Comparison of ENCODE assay signal across 23 mouse cellular contexts in genomic region chr17:87549568-87549967, GRCm38 (mm10).
A peak's percentile ranks its signal among the peaks of the same experiment; 100 is the strongest.
DNase-seq lines count a peak whose midpoint lies in the region; ATAC-seq and TF ChIP-seq lines count a peak whose summit lies in the region.
"Had no signal": no experiment of that assay in that cellular context is flagged by ENCODE, and none has a peak within 500 bp of the region (broad histone marks: within the 10 kb centered on the region; RNA-seq: fewer than 3 reads in every experiment).

No protein-coding gene starts in this region.

- no peak overlapping the region for H3K4me3 ChIP-seq in gastrocnemius, adult 2 months
- no peak overlapping the region for H3K4me3 ChIP-seq in kidney, embryonic 16.5 days (ENCODE audit: low read length)
- no peak overlapping the region for H3K4me3 ChIP-seq in limb, embryonic 13.5 days
- H3K4me3 ChIP-seq: embryonic facial prominence, embryonic 13.5 days; forebrain, embryonic 12.5 days; heart, embryonic 10.5 days; hindbrain, embryonic 10.5 days; intestine, embryonic 15.5 days had no signal

- H3K36me3 ChIP-seq in kidney, embryonic 16.5 days (ENCODE audit: insufficient read depth, low read length): no peaks in the 10 kb centered on the region
- H3K36me3 ChIP-seq in limb, embryonic 13.5 days: no peaks in the 10 kb centered on the region
- H3K36me3 ChIP-seq: embryonic facial prominence, embryonic 13.5 days; forebrain, embryonic 12.5 days; G1E; heart, embryonic 10.5 days; hindbrain, embryonic 10.5 days; intestine, embryonic 15.5 days had no signal

- peak overlapping the region; percentile 94 for H3K27ac ChIP-seq in gastrocnemius, adult 2 months
- H3K27ac ChIP-seq in kidney, embryonic 16.5 days (ENCODE audit: low read length): 0 out of 2 replicates have a peak overlapping the region, but pooled peaks have one; percentile 44
- H3K27ac ChIP-seq in limb, embryonic 13.5 days: no peak overlapping the region
- H3K27ac ChIP-seq: embryonic facial prominence, embryonic 13.5 days; forebrain, embryonic 12.5 days; hindbrain, embryonic 10.5 days; hindbrain, embryonic 14.5 days; intestine, embryonic 15.5 days had no signal

- 47% methylated on average over 6 of the region's 6 CpGs for WGBS in kidney, embryonic 16.5 days
- 67% methylated on average over 6 of the region's 6 CpGs for WGBS in limb, embryonic 13.5 days

- H3K4me1 ChIP-seq in kidney, embryonic 16.5 days (ENCODE audit: insufficient read depth, low read length): peaks cover 6% of the 10 kb centered on the region; the same call in 1 of the 2 replicates
- peaks cover 6% of the 10 kb centered on the region for H3K4me1 ChIP-seq in limb, embryonic 13.5 days
- H3K4me1 ChIP-seq: embryonic facial prominence, embryonic 13.5 days; forebrain, embryonic 12.5 days had no signal

- H3K4me2 ChIP-seq in kidney, embryonic 16.5 days (replicated peaks; ENCODE audit: low read depth, low read length): no peak overlapping the region
- no peak overlapping the region for H3K4me2 ChIP-seq in limb, embryonic 13.5 days (replicated peaks)
- H3K4me2 ChIP-seq: embryonic facial prominence, embryonic 13.5 days; forebrain, embryonic 12.5 days; hindbrain, embryonic 14.5 days; intestine, embryonic 15.5 days had no signal

- no peak for TF ChIP-seq CTCF in gastrocnemius, adult 2 months (IDR thresholded peaks at IDR 0.05)

- peak; percentile 46 to 85 for DNase-seq in adrenal gland, adult (ENCODE audit: inconsistent age in 2 of 2, low spot score in 1 of 2)
- no peak for DNase-seq in adrenal gland, postnatal 25 days
- peak; percentile 80 for DNase-seq in gastrocnemius, adult 2 months
- DNase-seq in gastrocnemius, postnatal 36 days: no peak
- DNase-seq in kidney, postnatal 10 days: no peak
- DNase-seq in thymus, postnatal 10 days (ENCODE audit: low spot score in 2 of 2): no peak
- DNase-seq: B cell, adult 2 months; cerebellum, adult 18-20 months; cerebellum, adult 9-11 months; cerebellum, postnatal 36 days; heart, adult 18-20 months; heart, postnatal 14 days had no signal

- no peak for ATAC-seq in kidney, embryonic 16.5 days (ENCODE audit: low FRiP score, low TSS enrichment)
- ATAC-seq in limb, embryonic 13.5 days (ENCODE audit: low FRiP score, low read depth): peak; percentile 57; the same call in 1 of the 2 replicates
- ATAC-seq: CD4-positive, CD25-positive, alpha-beta regulatory T cell, adult 4 months; forebrain, embryonic 16.5 days had no signal

- H3K9me3 ChIP-seq in kidney, embryonic 16.5 days (ENCODE audit: low read length): peaks cover 11% of the 10 kb centered on the region
- H3K9me3 ChIP-seq in limb, embryonic 13.5 days: 0 out of 2 replicates have a peak, but pooled peaks cover 4% of the 10 kb centered on the region
- H3K9me3 ChIP-seq: forebrain, embryonic 12.5 days; G1E; intestine, embryonic 15.5 days had no signal

- H3K27me3 ChIP-seq in kidney, embryonic 16.5 days (ENCODE audit: insufficient read depth, low read length): no peaks in the 10 kb centered on the region
- H3K27me3 ChIP-seq in limb, embryonic 13.5 days: no peaks in the 10 kb centered on the region
- H3K27me3 ChIP-seq: embryonic facial prominence, embryonic 13.5 days; forebrain, embryonic 12.5 days; intestine, embryonic 15.5 days had no signal

- intact Hi-C loops in gastrocnemius, adult 2 months (cut with DNase I): no loop called here
- intact Hi-C loops in gastrocnemius, postnatal 36 days (cut with DNase I): no loop called here

- H3K9ac ChIP-seq in kidney, embryonic 16.5 days (replicated peaks; ENCODE audit: low read length): no peak overlapping the region
- H3K9ac ChIP-seq in limb, embryonic 13.5 days: no peak overlapping the region
- H3K9ac ChIP-seq: embryonic facial prominence, embryonic 13.5 days; forebrain, embryonic 12.5 days; hindbrain, embryonic 14.5 days; intestine, embryonic 15.5 days had no signal

Comparison
In these comparisons a context has a peak if more than half of its experiments do, and no peak if none do; other contexts are left out.
1. DNase-seq: peak in adrenal gland, adult (2 of 2) and gastrocnemius, adult 2 months (single experiment); none in adrenal gland, postnatal 25 days (single experiment), gastrocnemius, postnatal 36 days (0 of 2), kidney, postnatal 10 days (single experiment) and thymus, postnatal 10 days (0 of 2).